8 mouse cellular contexts compared by ENCODE assay signal in genomic region chr9:21792644-21793043, GRCm38 (mm10). TPM values are rescaled to one million over a fixed set of nuclear protein-coding genes. Genes with fewer than 3 reads are reported as not detected.
DNase-seq lines count a peak whose midpoint lies in the region; ATAC-seq lines count a peak whose summit lies in the region.

No protein-coding gene starts in this region.

- H3K27ac ChIP-seq in hindbrain, embryonic 12.5 days: no peak overlapping the region
- no peak overlapping the region for H3K27ac ChIP-seq in hindbrain, embryonic 11.5 days (ENCODE audit: low read depth, low read length)

- no peak for DNase-seq in hindbrain, embryonic 11.5 days (ENCODE audit: low spot score)
- DNase-seq in cerebellum, adult 9-10 months: peak; percentile 71
- peak; percentile 57 to 64 for DNase-seq in heart, adult 18-20 months
- peak; percentile 66 for DNase-seq in kidney, postnatal 10 days
- peak; percentile 61 to 70 for DNase-seq in lung, adult 18-20 months
- DNase-seq in right cerebral cortex, postnatal 10 days (ENCODE audit: low spot score in 2 of 2): peak; percentile 81 to 87
- no peak for DNase-seq in thymus, postnatal 0 days (ENCODE audit: low spot score)

- no peak overlapping the region for H3K9ac ChIP-seq in hindbrain, embryonic 12.5 days
- no peak overlapping the region for H3K9ac ChIP-seq in hindbrain, embryonic 11.5 days (ENCODE audit: low read depth, low read length)

- H3K36me3 ChIP-seq in hindbrain, embryonic 12.5 days: peaks cover 18% of the 10 kb centered on the region
- H3K36me3 ChIP-seq in hindbrain, embryonic 11.5 days (ENCODE audit: control insufficient read depth, insufficient read depth, low read length): no peaks in the 10 kb centered on the region

- WGBS in hindbrain, embryonic 12.5 days: 71% methylated on average over 8 of the region's 8 CpGs
- WGBS in hindbrain, embryonic 11.5 days: 87% methylated on average over 8 of the region's 8 CpGs

- H3K4me2 ChIP-seq in hindbrain, embryonic 12.5 days (replicated peaks): no peak overlapping the region
- no peak overlapping the region for H3K4me2 ChIP-seq in hindbrain, embryonic 11.5 days (replicated peaks; ENCODE audit: low read depth, low read length)

- peak; percentile 60 for ATAC-seq in hindbrain, embryonic 12.5 days (ENCODE audit: low FRiP score)
- ATAC-seq in hindbrain, embryonic 11.5 days (ENCODE audit: low FRiP score): no peak

- no peak overlapping the region for H3K4me3 ChIP-seq in hindbrain, embryonic 12.5 days
- no peak overlapping the region for H3K4me3 ChIP-seq in hindbrain, embryonic 11.5 days (ENCODE audit: low read depth, low read length)

- no peaks in the 10 kb centered on the region for H3K9me3 ChIP-seq in hindbrain, embryonic 12.5 days (replicated peaks)
- no peaks in the 10 kb centered on the region for H3K9me3 ChIP-seq in hindbrain, embryonic 11.5 days (ENCODE audit: control insufficient read depth, low read length)

- H3K27me3 ChIP-seq in hindbrain, embryonic 12.5 days: no peaks in the 10 kb centered on the region
- H3K27me3 ChIP-seq in hindbrain, embryonic 11.5 days (ENCODE audit: control insufficient read depth, insufficient read depth, low read length): no peaks in the 10 kb centered on the region

- peaks cover 16% of the 10 kb centered on the region for H3K4me1 ChIP-seq in hindbrain, embryonic 12.5 days
- H3K4me1 ChIP-seq in hindbrain, embryonic 11.5 days (replicated peaks; ENCODE audit: control insufficient read depth, insufficient read depth, low read length): no peaks in the 10 kb centered on the region

RNA-seq across cellular contexts. Expression of gene Kank2, which starts 5.9 kb away (rescaled TPM):
- 10.6 and 11.2 TPM in 2 replicates for polyA plus RNA-seq in hindbrain, embryonic 12.5 days (2016; fragmentation: Nextera tagmentation; extraction: Ambion mirVana)
- 4.1 and 4.7 TPM in 2 replicates for polyA plus RNA-seq in hindbrain, embryonic 11.5 days (2014; fragmentation: Nextera tagmentation; extraction: Ambion mirVana)
- total RNA-seq in heart, adult 18-20 months (2021): 10 to 100 TPM; 58.1 to 60.8 TPM
- polyA plus RNA-seq in thymus, postnatal 0 days (2015; fragmentation: Nextera tagmentation; extraction: Ambion mirVana): 1.8 and 2.0 TPM in 2 replicates

RNA-seq across cellular contexts. Expression of gene Spc24, which starts 32.5 kb away (rescaled TPM):
- polyA plus RNA-seq in hindbrain, embryonic 12.5 days (2016; fragmentation: Nextera tagmentation; extraction: Ambion mirVana): 61.6 and 68.2 TPM in 2 replicates
- 94.3 and 101 TPM in 2 replicates for polyA plus RNA-seq in hindbrain, embryonic 11.5 days (2014; fragmentation: Nextera tagmentation; extraction: Ambion mirVana)
- total RNA-seq in heart, adult 18-20 months (2021): 1 to 10 TPM; 4.7 to 6.4 TPM
- polyA plus RNA-seq in thymus, postnatal 0 days (2015; fragmentation: Nextera tagmentation; extraction: Ambion mirVana): 136 and 144 TPM in 2 replicates

RNA-seq across cellular contexts. Expression of gene Angptl8, which starts 42.7 kb away (rescaled TPM):
- polyA plus RNA-seq in hindbrain, embryonic 12.5 days (2016; fragmentation: Nextera tagmentation; extraction: Ambion mirVana): 0.26 and 1.1 TPM in 2 replicates
- 0.74 TPM in 1 of 2 replicates, not detected in the other for polyA plus RNA-seq in hindbrain, embryonic 11.5 days (2014; fragmentation: Nextera tagmentation; extraction: Ambion mirVana)
- under 1 TPM in 1 of 2 experiments, not detected in 1; 0.69 TPM for total RNA-seq in heart, adult 18-20 months (2021)
- polyA plus RNA-seq in thymus, postnatal 0 days (2015; fragmentation: Nextera tagmentation; extraction: Ambion mirVana): 0.16 TPM in 1 of 2 replicates, not detected in the other

RNA-seq across cellular contexts. Expression of gene Dock6, which starts 59.8 kb away (rescaled TPM):
- polyA plus RNA-seq in hindbrain, embryonic 12.5 days (2016; fragmentation: Nextera tagmentation; extraction: Ambion mirVana): 21.6 and 24.4 TPM in 2 replicates
- polyA plus RNA-seq in hindbrain, embryonic 11.5 days (2014; fragmentation: Nextera tagmentation; extraction: Ambion mirVana): 16.3 and 21.4 TPM in 2 replicates
- total RNA-seq in heart, adult 18-20 months (2021): 10 to 100 TPM; 24.3 to 24.6 TPM
- polyA plus RNA-seq in thymus, postnatal 0 days (2015; fragmentation: Nextera tagmentation; extraction: Ambion mirVana): 5.3 and 5.9 TPM in 2 replicates

Comparison
In these comparisons a context has a peak if more than half of its experiments do, and no peak if none do; other contexts are left out.
1. DNase-seq: peak in cerebellum, adult 9-10 months (single experiment), heart, adult 18-20 months (2 of 2), kidney, postnatal 10 days (single experiment), lung, adult 18-20 months (2 of 2) and right cerebral cortex, postnatal 10 days (2 of 2); none in hindbrain, embryonic 11.5 days (single experiment) and thymus, postnatal 0 days (single experiment).